Mouse (Mus musculus): ENCODE data around the gene Lap3. TPM values are rescaled to one million over a fixed set of nuclear protein-coding genes. Genes with fewer than 3 reads are reported as not detected.
A peak's percentile ranks its signal among the peaks of the same experiment; 100 is the strongest.

Gene Lap3
- 108 and 120 TPM in 2 replicates for polyA plus RNA-seq (2015; fragmentation: Nextera tagmentation; extraction: Ambion mirVana)

- Histone ChIP-seq H3K9me3 (ENCODE audit: control insufficient read depth) (no peaks in the 10 kb centered on the region), H3K27ac (ENCODE audit: low read depth, low read length) (peak within 1 kb of the TSS; percentile 83), H3K4me3 (ENCODE audit: low read depth, low read length) (peak within 1 kb of the TSS; percentile 69), H3K9ac (ENCODE audit: low read depth, low read length) (peak within 1 kb of the TSS; percentile 57), H3K4me2 (replicated peaks; ENCODE audit: low read depth) (peak within 1 kb of the TSS; percentile 83), H3K36me3 (ENCODE audit: control insufficient read depth, insufficient read depth) (peaks cover 17% of the 10 kb centered on the region), H3K27me3 (replicated peaks; ENCODE audit: control insufficient read depth, insufficient read depth, low read length) (no peaks in the 10 kb centered on the region), H3K4me1 (replicated peaks; ENCODE audit: control insufficient read depth, insufficient read depth, low read length) (peaks cover 6% of the 10 kb centered on the region; the same call in 1 of the 2 replicates)
- peak; percentile 94 for ATAC-seq
- WGBS, result under 1% methylated on average over 75 of the region's 78 CpGs
- peak; percentile 64 for TF ChIP-seq CTCF (IDR thresholded peaks at IDR 0.05; ENCODE audit: low read depth)
Measured at GRCm38 (mm10) chr5:45493191-45494092, at the start of gene Lap3. Gene Lap3 (plus strand): TSS chr5:45493374.

GRCm38 (mm10) chr5:45444130-45444832 lies 48.9 kb upstream of the Lap3 start:
- WGBS, result 81% methylated on average over 8 of the region's 8 CpGs
- H3K4me1 ChIP-seq (replicated peaks; ENCODE audit: control insufficient read depth, insufficient read depth, low read length), result peaks cover 3% of the 10 kb centered on the region; the same call in 1 of the 2 replicates
- no peak overlapping the region for H3K27ac ChIP-seq (ENCODE audit: low read depth, low read length)

GRCm38 (mm10) chr5:45448676-45449075 lies 44.5 kb upstream of the Lap3 start:
- H3K9me3 ChIP-seq (ENCODE audit: control insufficient read depth), result no peaks in the 10 kb centered on the region
- TF ChIP-seq CTCF (IDR thresholded peaks at IDR 0.05; ENCODE audit: low read depth), result no peak
- H3K4me1 ChIP-seq (replicated peaks; ENCODE audit: control insufficient read depth, insufficient read depth, low read length), result no peaks in the 10 kb centered on the region; the same call in 1 of the 2 replicates
- H3K4me2 ChIP-seq (replicated peaks; ENCODE audit: low read depth), result peak overlapping the region; percentile 95
- no peaks in the 10 kb centered on the region for H3K27me3 ChIP-seq (replicated peaks; ENCODE audit: control insufficient read depth, insufficient read depth, low read length)
- 31% methylated on average over 5 of the region's 5 CpGs for WGBS
- no peak for ATAC-seq
- peak overlapping the region; percentile 67; the same call in 1 of the 2 replicates for H3K9ac ChIP-seq (ENCODE audit: low read depth, low read length)
- H3K27ac ChIP-seq (ENCODE audit: low read depth, low read length), result peak overlapping the region; percentile 93
- peak overlapping the region; percentile 66 for H3K4me3 ChIP-seq (ENCODE audit: low read depth, low read length)
- H3K36me3 ChIP-seq (ENCODE audit: control insufficient read depth, insufficient read depth), result peaks cover under 1% of the 10 kb centered on the region

More at GRCm38 (mm10) chr5:45444130-45444832, 48.9 kb upstream of the Lap3 start:
- no peak overlapping the region for H3K4me2 ChIP-seq (replicated peaks; ENCODE audit: low read depth)
- no peak for TF ChIP-seq CTCF (IDR thresholded peaks at IDR 0.05; ENCODE audit: low read depth)
- ATAC-seq, result no peak
- peaks cover 12% of the 10 kb centered on the region for H3K36me3 ChIP-seq (ENCODE audit: control insufficient read depth, insufficient read depth)
- no peak overlapping the region for H3K4me3 ChIP-seq (ENCODE audit: low read depth, low read length)
- H3K9ac ChIP-seq (ENCODE audit: low read depth, low read length), result no peak overlapping the region
- no peaks in the 10 kb centered on the region for H3K9me3 ChIP-seq (ENCODE audit: control insufficient read depth)
- H3K27me3 ChIP-seq (replicated peaks; ENCODE audit: control insufficient read depth, insufficient read depth, low read length), result no peaks in the 10 kb centered on the region

GRCm38 (mm10) chr5:45449206-45449605 lies 44.0 kb upstream of the Lap3 start:
- Histone ChIP-seq H3K27me3 (replicated peaks; ENCODE audit: control insufficient read depth, insufficient read depth, low read length) (no peaks in the 10 kb centered on the region), H3K9me3 (ENCODE audit: control insufficient read depth) (no peaks in the 10 kb centered on the region), H3K36me3 (ENCODE audit: control insufficient read depth, insufficient read depth) (no peaks in the 10 kb centered on the region; the same call in none of the 2 replicates), H3K4me3 (ENCODE audit: low read depth, low read length) (peak overlapping the region; percentile 66), H3K27ac (ENCODE audit: low read depth, low read length) (peak overlapping the region; percentile 93), H3K9ac (ENCODE audit: low read depth, low read length) (peak overlapping the region; percentile 67), H3K4me2 (replicated peaks; ENCODE audit: low read depth) (peak overlapping the region; percentile 95), H3K4me1 (replicated peaks; ENCODE audit: control insufficient read depth, insufficient read depth, low read length) (no peaks in the 10 kb centered on the region; the same call in 1 of the 2 replicates)
- TF ChIP-seq CTCF (IDR thresholded peaks at IDR 0.05; ENCODE audit: low read depth), result no peak
- ATAC-seq, result no peak
- WGBS, result 1% methylated on average over 8 of the region's 8 CpGs

- WGBS, result under 1% methylated on average over 70 of the region's 70 CpGs
- peak; percentile 99 for ATAC-seq
- TF ChIP-seq CTCF (IDR thresholded peaks at IDR 0.05; ENCODE audit: low read depth), result peak; percentile 45
Measured at GRCm38 (mm10) chr5:45449831-45450716, 43.1 kb upstream of the Lap3 start, which contains the start of gene Qdpr. Gene Qdpr (minus strand): TSS chr5:45450236.

More at GRCm38 (mm10) chr5:45449831-45450716, 43.1 kb upstream of the Lap3 start, which contains the start of gene Qdpr:
- peak within 1 kb of the TSS; percentile 66 for H3K4me3 ChIP-seq (ENCODE audit: low read depth, low read length)
- H3K4me1 ChIP-seq (replicated peaks; ENCODE audit: control insufficient read depth, insufficient read depth, low read length), result no peaks in the 10 kb centered on the region; the same call in 1 of the 2 replicates
- H3K27ac ChIP-seq (ENCODE audit: low read depth, low read length), result peak within 1 kb of the TSS; percentile 93
- H3K36me3 ChIP-seq (ENCODE audit: control insufficient read depth, insufficient read depth), result no peaks in the 10 kb centered on the region; the same call in 1 of the 2 replicates
- H3K27me3 ChIP-seq (replicated peaks; ENCODE audit: control insufficient read depth, insufficient read depth, low read length), result no peaks in the 10 kb centered on the region
- peak within 1 kb of the TSS; percentile 67 for H3K9ac ChIP-seq (ENCODE audit: low read depth, low read length)
- peak within 1 kb of the TSS; percentile 95 for H3K4me2 ChIP-seq (replicated peaks; ENCODE audit: low read depth)
- H3K9me3 ChIP-seq (ENCODE audit: control insufficient read depth), result no peaks in the 10 kb centered on the region

Measured in intestine, postnatal 0 days (tissue).